Mouse (Mus musculus) neutrophil, adult 5-6 weeks (primary cell): ENCODE measurements around the gene Fam84b. TPM values are rescaled to one million over a fixed set of nuclear protein-coding genes. Genes with fewer than 3 reads are reported as not detected.

Experiments
- total RNA-seq: library from RNA; stranded (forward); fragments of 200-1000 nt; gene quantifications from 2 replicates; pipeline ENCODE4 v1.2.3, GENCODE M21; 2017

Gene Fam84b
- total RNA-seq, 1 experiment from 2014 or later: 9.0 TPM

Other genes starting within 250 kb of the Fam84b start
- not detected in 2 replicates for gene A1bg, start 69.2 kb upstream of the Fam84b start, total RNA-seq